Mouse (Mus musculus) liver, postnatal 0 days (tissue): ENCODE measurements around the gene Gstp1. TPM values are rescaled to one million over a fixed set of nuclear protein-coding genes. Genes with fewer than 3 reads are reported as not detected.
A peak's percentile ranks its signal among the peaks of the same experiment; 100 is the strongest.

Experiments
- ATAC-seq: fragments of 200-750 bp; cut with Nextera tagmentation; 2 replicates; pipeline ENCODE4 v1.8.0; 2017; ENCODE audit warnings: mild to moderate bottlenecking, moderate library complexity
- DNase-seq: peaks from one replicate; pipeline ENCODE4 v3.0.0-alpha.2; 2016
- H3K27ac ChIP-seq: fragments of 300-500 bp; sonication (generic); 2 replicates; pipeline ENCODE4 v1.5.1; 2014; ENCODE audit warnings: antibody characterized with exemption, moderate library complexity, mild to moderate bottlenecking, low read depth
- H3K27me3 ChIP-seq: fragments of 300-500 bp; sonication (generic); 2 replicates; pipeline ENCODE4 v1.6.1; 2014; ENCODE audit warnings: low read length, control low read depth, mixed read lengths; ENCODE audit not compliant: insufficient read depth
- H3K36me3 ChIP-seq: fragments of 300-500 bp; sonication (generic); replicated peaks from 2 replicates; pipeline ENCODE4 v1.6.1; 2014; ENCODE audit warnings: mild to moderate bottlenecking, control low read depth, low read length, moderate library complexity, mixed read lengths; ENCODE audit not compliant: insufficient read depth
- H3K4me1 ChIP-seq: fragments of 300-500 bp; sonication (generic); 2 replicates; pipeline ENCODE4 v1.6.1; 2014; ENCODE audit warnings: antibody characterized with exemption, mild to moderate bottlenecking, control low read depth; ENCODE audit not compliant: insufficient read depth
- H3K4me2 ChIP-seq: fragments of 300-500 bp; sonication (generic); 2 replicates; pipeline ENCODE4 v1.6.1; 2014; ENCODE audit warnings: low read depth, mild to moderate bottlenecking, low read length, moderate library complexity, mixed read lengths
- H3K4me3 ChIP-seq: fragments of 300-500 bp; sonication (generic); 2 replicates; pipeline ENCODE4 v1.5.1; 2014; ENCODE audit warnings: low read depth, low read length
- H3K9ac ChIP-seq: fragments of 300-500 bp; sonication (generic); replicated peaks from 2 replicates; pipeline ENCODE4 v1.6.1; 2014; ENCODE audit warnings: mild to moderate bottlenecking, moderate library complexity
- H3K9me3 ChIP-seq: fragments of 300-500 bp; sonication (generic); 2 replicates; pipeline ENCODE4 v1.6.1; 2016; ENCODE audit warnings: mild to moderate bottlenecking, control low read depth, low read length, mixed read lengths
- CTCF ChIP-seq: sonication (generic); IDR thresholded peaks from 2 replicates; pipeline ENCODE4 v1.5.1; 2016; ENCODE audit warnings: antibody characterized with exemption, low read depth
- EP300 ChIP-seq: IDR thresholded peaks from 2 replicates; pipeline ENCODE4 v1.6.1; 2016; ENCODE audit warnings: antibody characterized with exemption, low read depth, mild to moderate bottlenecking
- WGBS: fragments of 180-500 bp; shearing (Covaris S2); extraction: QIAGEN DNeasy Blood & Tissue Kit; methylation state at CpG from one replicate; pipeline ENCODE4 v1.1.7; 2014; ENCODE audit not compliant: insufficient replicate concordance; 5-methylcytosine and 5-hydroxymethylcytosine counted together
- polyA plus RNA-seq: library from polyadenylated mRNA; unstranded; fragments of >200 nt; fragmentation: Nextera tagmentation; extraction: Ambion mirVana; gene quantifications from 2 replicates; pipeline ENCODE4 v1.2.1, GENCODE M21; 2015

Gene Gstp1
- 428 and 442 TPM in 2 replicates for polyA plus RNA-seq

DNA sequence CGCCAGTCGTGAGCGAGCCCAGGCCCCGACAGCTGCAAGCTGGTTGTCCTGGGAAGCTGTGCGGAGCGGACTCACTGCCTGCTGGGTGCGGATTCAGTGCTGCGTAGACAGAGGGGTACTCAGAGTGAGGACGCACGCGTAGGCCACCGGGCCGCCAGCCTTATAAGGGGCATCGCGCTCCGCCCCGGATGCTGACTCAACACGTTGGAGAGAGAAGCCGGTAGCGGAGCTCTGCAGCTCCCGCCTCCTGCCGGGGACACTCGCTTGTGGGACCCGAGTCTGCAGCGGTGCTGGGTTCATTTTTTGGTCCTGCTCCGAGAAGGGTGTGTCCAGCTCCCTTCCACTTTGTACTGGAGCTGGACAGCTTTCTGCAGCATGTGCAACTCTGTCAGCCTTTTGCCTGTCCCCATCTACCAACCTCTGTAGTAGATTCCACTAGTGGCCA, at the start of gene Gstp1:
Gstp1 (minus strand) TSS at position 198 of the 445 bp plus-strand sequence.
- Histone ChIP-seq H3K4me3 (peak within 1 kb of the TSS; percentile 69), H3K9me3 (no peaks in the 10 kb centered on the region), H3K4me2 (peak within 1 kb of the TSS; percentile 87), H3K9ac (peak within 1 kb of the TSS; percentile 81), H3K27me3 (no peaks in the 10 kb centered on the region), H3K27ac (peak within 1 kb of the TSS; percentile 80), H3K4me1 (peaks cover 15% of the 10 kb centered on the region), H3K36me3 (no peaks in the 10 kb centered on the region)
- TF ChIP-seq EP300 = no peak
- TF ChIP-seq CTCF = peak; percentile 47
- DNase-seq (peak; percentile 87), ATAC-seq (peak; percentile 71)
- WGBS = 1% methylated on average over 26 of the region's 26 CpGs

DNA sequence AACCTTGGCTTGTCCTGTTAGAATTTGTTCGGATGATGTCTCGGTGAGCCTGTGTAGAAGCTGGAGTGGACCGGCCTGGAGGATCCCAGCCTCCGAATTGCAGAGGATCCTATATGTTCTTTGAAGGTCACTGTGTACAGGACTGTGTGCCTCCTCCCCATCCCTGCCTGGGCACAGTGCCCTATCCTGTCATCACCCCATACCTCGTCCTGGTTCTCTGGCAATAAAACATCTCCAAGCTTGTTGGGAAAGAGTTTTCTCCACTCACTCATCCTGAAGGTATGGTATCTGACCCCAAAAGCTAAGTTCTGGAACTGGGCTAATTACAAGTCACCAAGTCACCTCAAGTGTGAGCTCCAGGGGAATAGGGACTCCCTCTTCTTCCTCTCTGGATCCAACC, 49.3 kb upstream of the Gstp1 start:
- no peaks in the 10 kb centered on the region for H3K4me1 ChIP-seq
- H3K36me3 ChIP-seq = no peaks in the 10 kb centered on the region
- H3K27me3 ChIP-seq = 0 out of 2 replicates have a peak, but pooled peaks cover 6% of the 10 kb centered on the region
- 80% methylated on average over 5 of the region's 5 CpGs for WGBS
- DNase-seq = no peak
- no peak for ATAC-seq
- no peak overlapping the region for H3K4me2 ChIP-seq
- H3K27ac ChIP-seq = no peak overlapping the region
- H3K4me3 ChIP-seq = no peak overlapping the region
- TF ChIP-seq CTCF = no peak
- no peak for TF ChIP-seq EP300
- no peaks in the 10 kb centered on the region for H3K9me3 ChIP-seq
- no peak overlapping the region for H3K9ac ChIP-seq

DNA sequence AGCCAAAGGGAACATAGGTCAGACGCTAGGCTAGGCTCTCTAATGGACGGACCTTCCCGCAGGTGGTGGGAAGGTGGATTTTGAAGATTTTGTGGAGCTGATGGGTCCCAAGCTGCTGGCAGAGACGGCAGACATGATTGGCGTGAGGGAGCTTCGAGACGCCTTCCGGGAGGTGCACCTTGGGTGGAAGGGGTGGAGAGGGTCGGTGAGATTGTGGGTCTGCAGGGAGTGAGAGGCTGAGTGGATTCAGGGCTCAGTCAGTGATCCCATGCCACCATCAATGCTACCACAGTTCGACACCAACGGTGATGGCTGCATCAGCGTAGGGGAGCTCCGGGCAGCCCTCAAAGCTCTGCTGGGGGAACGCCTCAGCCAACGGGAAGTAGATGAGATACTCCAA, 48.4 kb upstream of the Gstp1 start:
- H3K36me3 ChIP-seq = no peaks in the 10 kb centered on the region
- no peak for TF ChIP-seq EP300
- TF ChIP-seq CTCF = no peak
- no peak overlapping the region for H3K4me3 ChIP-seq
- H3K27ac ChIP-seq = no peak overlapping the region
- peaks cover 6% of the 10 kb centered on the region for H3K4me1 ChIP-seq
- H3K9me3 ChIP-seq = no peaks in the 10 kb centered on the region
- DNase-seq (no peak), ATAC-seq (no peak)
- no peak overlapping the region for H3K4me2 ChIP-seq
- no peak overlapping the region for H3K9ac ChIP-seq
- 0 out of 2 replicates have a peak, but pooled peaks cover 6% of the 10 kb centered on the region for H3K27me3 ChIP-seq
- 79% methylated on average over 15 of the region's 15 CpGs for WGBS

DNA sequence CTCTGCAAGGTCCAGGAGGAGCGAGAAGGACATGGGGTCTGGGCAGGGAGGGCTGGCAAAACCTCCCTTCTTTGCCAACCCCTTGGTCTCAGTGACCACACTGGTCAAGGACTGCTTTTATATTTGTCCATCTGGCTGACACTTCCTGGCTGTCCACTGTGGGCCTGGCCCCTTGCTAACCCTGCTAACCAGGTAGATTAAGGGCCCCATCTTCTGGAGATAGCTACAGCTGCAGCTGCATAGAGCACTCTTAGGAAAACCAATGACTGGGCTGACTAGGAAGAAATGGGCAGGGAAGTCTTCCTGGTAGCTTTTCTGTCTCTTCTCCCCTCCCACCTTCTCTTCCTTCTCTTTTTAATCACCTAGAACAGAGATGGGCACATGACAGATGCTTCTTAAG, 47.2 kb upstream of the Gstp1 start:
- 0 out of 2 replicates have a peak, but pooled peaks cover 6% of the 10 kb centered on the region for H3K27me3 ChIP-seq
- no peak overlapping the region for H3K27ac ChIP-seq
- DNase-seq (no peak), ATAC-seq (peak; percentile 67)
- no peak overlapping the region for H3K4me2 ChIP-seq
- H3K4me1 ChIP-seq = peaks cover 15% of the 10 kb centered on the region
- H3K4me3 ChIP-seq = no peak overlapping the region
- no peak overlapping the region for H3K9ac ChIP-seq
- H3K9me3 ChIP-seq = no peaks in the 10 kb centered on the region
- WGBS = 72% methylated on average over 1 of the region's 1 CpGs
- TF ChIP-seq EP300 (no peak), CTCF (peak; percentile 74)
- H3K36me3 ChIP-seq = no peaks in the 10 kb centered on the region

DNA sequence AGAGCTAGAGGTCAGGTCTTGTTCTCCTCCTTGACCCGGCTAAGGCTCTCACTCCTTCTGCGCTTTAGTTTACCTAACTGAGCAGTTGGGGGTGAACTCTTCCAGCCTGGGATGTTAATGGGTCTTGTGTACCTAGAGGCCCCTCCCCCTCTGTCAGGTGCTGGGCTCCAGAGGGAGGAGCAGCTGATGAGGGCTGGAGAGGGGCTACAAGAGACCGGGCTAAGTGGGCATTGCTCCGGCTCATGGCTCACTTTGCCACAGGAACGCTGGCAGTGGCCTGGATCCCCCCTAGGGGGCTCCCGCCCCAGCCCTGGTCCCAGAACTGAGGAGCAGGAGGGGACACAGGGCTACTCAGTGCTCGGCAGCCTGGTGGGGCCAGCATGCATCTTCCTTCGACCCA, 46.0 kb upstream of the Gstp1 start:
- ATAC-seq (no peak), DNase-seq (no peak)
- Histone ChIP-seq H3K27me3 (0 out of 2 replicates have a peak, but pooled peaks cover 2% of the 10 kb centered on the region), H3K9ac (no peak overlapping the region), H3K4me1 (peaks cover 25% of the 10 kb centered on the region), H3K4me2 (no peak overlapping the region), H3K27ac (no peak overlapping the region), H3K9me3 (no peaks in the 10 kb centered on the region), H3K4me3 (no peak overlapping the region), H3K36me3 (no peaks in the 10 kb centered on the region)
- TF ChIP-seq CTCF (no peak), EP300 (no peak)
- 46% methylated on average over 8 of the region's 8 CpGs for WGBS

DNA sequence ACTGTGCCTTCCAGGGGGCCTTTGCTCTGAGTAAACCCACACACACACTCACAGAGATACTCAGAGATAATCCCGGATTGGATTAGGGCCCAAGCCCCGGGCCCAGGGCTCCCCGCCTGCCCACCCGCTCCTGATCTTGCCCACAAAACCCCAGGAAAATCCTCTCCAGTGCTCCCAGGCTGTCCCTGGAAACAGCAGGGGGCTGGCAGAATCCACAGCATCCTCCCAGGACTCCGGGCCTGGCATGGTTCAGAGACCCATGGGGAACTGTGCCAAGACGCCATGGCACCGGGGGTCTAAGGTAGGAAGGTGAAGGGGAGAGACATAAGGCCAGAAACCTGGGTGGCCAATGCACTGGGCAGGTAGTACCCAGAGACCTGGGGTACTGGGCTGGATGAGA, 45.5 kb upstream of the Gstp1 start:
- H3K9me3 ChIP-seq = no peaks in the 10 kb centered on the region
- ATAC-seq (no peak), DNase-seq (no peak)
- H3K27ac ChIP-seq = no peak overlapping the region
- no peak overlapping the region for H3K4me3 ChIP-seq
- TF ChIP-seq CTCF (no peak), EP300 (no peak)
- 0 out of 2 replicates have a peak, but pooled peaks cover 2% of the 10 kb centered on the region for H3K27me3 ChIP-seq
- peaks cover 25% of the 10 kb centered on the region for H3K4me1 ChIP-seq
- H3K4me2 ChIP-seq = no peak overlapping the region
- no peaks in the 10 kb centered on the region for H3K36me3 ChIP-seq
- WGBS = 81% methylated on average over 7 of the region's 7 CpGs
- H3K9ac ChIP-seq = no peak overlapping the region
